Mouse (Mus musculus): Measurements from ENCODE around the gene Phkg1.

DNA sequence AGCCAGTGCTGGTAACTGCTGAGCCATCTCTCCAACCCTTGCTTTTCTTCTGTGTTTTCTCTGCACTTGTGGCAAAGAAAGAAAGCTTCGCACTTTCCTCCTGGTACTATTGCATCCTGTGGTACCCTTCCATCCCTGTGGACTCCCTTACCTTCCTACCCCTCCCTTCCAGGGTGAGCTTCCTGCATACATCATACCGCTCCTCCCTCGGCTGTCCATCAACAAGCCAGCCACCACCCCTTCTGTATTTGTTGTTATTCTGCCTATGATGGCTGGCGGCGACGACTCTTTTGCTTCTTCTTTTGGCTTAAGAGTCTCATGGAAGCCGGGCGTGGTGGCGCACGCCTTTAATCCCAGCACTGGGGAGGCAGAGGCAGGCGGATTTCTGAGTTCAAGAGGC is 23.3 kb downstream of the Phkg1 start:
- TF ChIP-seq ZNF384 (IDR thresholded peaks at IDR 0.05; ENCODE audit: low read depth, low read length) (no peak), HCFC1 (IDR thresholded peaks at IDR 0.05; ENCODE audit: borderline replicate concordance, insufficient read depth, low read length) (no peak), MAFK (IDR thresholded peaks at IDR 0.05; ENCODE audit: insufficient read depth, low read depth, low read length) (no peak)

Measured in ES-E14 (cell line).